Mouse (Mus musculus): Measurements from ENCODE around the gene Plac8. TPM values are rescaled to one million over a fixed set of nuclear protein-coding genes. Genes with fewer than 3 reads are reported as not detected.

The Plac8 gene
- polyA plus RNA-seq, 1 experiment from 2014 or later, result 4.2 TPM

DNA sequence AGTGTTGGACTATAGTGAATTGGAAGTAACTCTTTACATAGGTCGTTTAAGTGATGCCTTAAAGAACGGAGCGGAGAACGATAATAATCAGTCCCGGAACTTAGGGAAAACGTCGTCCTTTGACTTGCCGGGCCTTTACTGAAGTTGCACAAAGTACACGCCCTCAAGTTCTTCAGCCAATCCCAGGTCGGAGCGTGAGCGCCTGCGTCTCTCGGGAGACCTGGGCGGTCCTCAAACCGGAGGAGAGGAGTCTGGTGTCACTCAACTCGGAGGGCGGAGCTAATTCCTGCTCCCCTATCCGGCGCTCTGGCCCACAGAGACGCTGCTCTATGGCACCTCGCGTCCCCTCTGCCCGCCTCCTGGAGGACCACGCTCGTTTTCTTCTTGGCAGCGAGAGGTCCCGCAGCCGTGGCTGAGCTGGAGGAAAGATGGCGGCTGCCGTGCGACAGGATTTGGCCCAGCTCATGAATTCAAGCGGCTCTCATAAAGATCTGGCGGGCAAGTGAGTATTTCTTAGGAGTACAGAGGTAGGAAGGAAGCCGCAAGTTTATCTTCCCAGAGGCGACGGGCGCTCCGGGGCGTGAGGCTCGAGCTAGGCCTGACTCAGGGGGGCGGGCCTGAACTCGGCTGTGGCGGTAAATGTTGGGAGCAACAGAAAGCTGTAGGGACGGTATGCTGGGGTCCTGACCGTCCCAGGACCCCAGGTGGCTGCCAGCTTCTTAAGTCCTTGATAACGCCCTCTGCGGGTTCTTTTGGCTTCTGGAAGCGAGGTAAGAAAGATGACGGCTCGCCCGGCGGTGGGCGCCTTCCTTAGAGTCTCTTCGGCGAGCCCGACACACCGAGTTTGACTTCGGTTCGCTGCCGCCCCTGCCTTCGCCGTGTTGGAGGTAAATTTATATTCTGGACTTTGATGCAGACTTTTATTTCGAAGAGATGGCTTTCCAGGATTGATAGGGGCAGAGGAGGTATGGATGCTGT is 53.7 kb downstream of the Plac8 start, which contains the start of gene Cops4:
Cops4 (plus strand) TSS at position 261 of the 978 bp plus-strand sequence.
- Histone ChIP-seq H3K4me3 (peak within 1 kb of the TSS; percentile 85), H3K36me3 (replicated peaks) (peaks cover 20% of the 10 kb centered on the region), H3K27me3 (replicated peaks; ENCODE audit: low read depth, poor library complexity, severe bottlenecking) (no peaks in the 10 kb centered on the region), H3K9me3 (no peaks in the 10 kb centered on the region), H3K4me1 (peaks cover 20% of the 10 kb centered on the region), H3K27ac (replicated peaks) (peak within 1 kb of the TSS; percentile 93)
- peak; percentile 98 for DNase-seq (ENCODE audit: low spot score)
- WGBS, result under 1% methylated on average over 64 of the region's 64 CpGs

DNA sequence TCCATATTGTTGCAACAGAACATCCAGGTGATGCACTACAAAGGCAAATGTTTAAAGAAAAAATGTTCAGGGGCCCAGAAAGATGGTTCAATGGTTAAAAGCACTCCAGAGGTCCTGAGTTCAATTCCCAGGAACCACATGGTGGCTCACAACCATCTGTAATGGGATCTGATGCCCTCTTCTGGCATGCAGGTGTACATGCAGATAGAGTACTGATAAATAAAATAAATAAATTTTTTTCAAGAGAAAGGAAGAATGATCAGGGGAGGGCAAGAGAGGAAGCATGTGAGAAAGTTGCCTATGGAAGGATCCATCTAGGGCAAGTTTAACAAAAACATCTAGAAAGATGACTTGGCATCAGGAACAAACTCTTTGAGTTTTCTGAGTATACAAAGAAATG is 59.5 kb downstream of the Plac8 start:
- H3K4me3 ChIP-seq, result no peak overlapping the region
- DNase-seq (ENCODE audit: low spot score), result no peak
- H3K27ac ChIP-seq (replicated peaks), result no peak overlapping the region
- no peaks in the 10 kb centered on the region for H3K36me3 ChIP-seq (replicated peaks)
- no peaks in the 10 kb centered on the region for H3K27me3 ChIP-seq (replicated peaks; ENCODE audit: low read depth, poor library complexity, severe bottlenecking)
- H3K4me1 ChIP-seq, result peaks cover 3% of the 10 kb centered on the region; the same call in 1 of the 2 replicates
- H3K9me3 ChIP-seq, result no peaks in the 10 kb centered on the region

DNA sequence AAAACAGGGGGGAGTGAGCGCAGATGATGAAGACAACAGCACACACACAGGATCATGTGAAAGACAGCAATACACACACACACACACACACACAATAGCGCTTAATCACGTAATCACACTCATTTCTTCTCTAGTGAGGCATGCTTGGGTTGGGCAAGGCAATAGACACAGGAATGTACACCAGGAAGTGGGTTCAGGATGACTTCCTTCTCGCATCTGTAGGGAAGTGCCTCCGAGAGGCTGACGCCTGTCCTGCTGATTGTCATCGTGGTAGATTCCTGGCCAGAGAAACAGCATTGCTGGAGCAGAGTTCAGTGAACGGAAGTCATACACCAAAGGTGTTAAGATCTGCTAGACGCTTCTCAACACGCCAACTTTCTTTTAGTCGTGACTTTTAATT is 62.8 kb downstream of the Plac8 start:
- no peak overlapping the region for H3K27ac ChIP-seq (replicated peaks)
- WGBS, result 74% methylated on average over 11 of the region's 11 CpGs
- no peaks in the 10 kb centered on the region for H3K9me3 ChIP-seq
- no peak overlapping the region for H3K4me3 ChIP-seq
- H3K4me1 ChIP-seq, result no peaks in the 10 kb centered on the region
- H3K36me3 ChIP-seq (replicated peaks), result no peaks in the 10 kb centered on the region
- DNase-seq (ENCODE audit: low spot score), result no peak
- no peaks in the 10 kb centered on the region for H3K27me3 ChIP-seq (replicated peaks; ENCODE audit: low read depth, poor library complexity, severe bottlenecking)

Other genes with a start within 250 kb of the Plac8 start
- 117 and 125 TPM in 2 replicates for gene Sec31a, start 156.0 kb downstream of the Plac8 start, polyA plus RNA-seq (2016; fragmentation: Nextera tagmentation; extraction: Ambion mirVana)
- gene Lin54, start 71.6 kb downstream of the Plac8 start, polyA plus RNA-seq (2016; fragmentation: Nextera tagmentation; extraction: Ambion mirVana), result 14.2 and 15.4 TPM in 2 replicates
- 236 and 237 TPM in 2 replicates for gene Cops4, start 53.9 kb downstream of the Plac8 start, polyA plus RNA-seq (2016; fragmentation: Nextera tagmentation; extraction: Ambion mirVana)
- 59.6 and 63.7 TPM in 2 replicates for gene Coq2, start 102.9 kb upstream of the Plac8 start, polyA plus RNA-seq (2016; fragmentation: Nextera tagmentation; extraction: Ambion mirVana)
- 0.52 and 1.1 TPM in 2 replicates for gene Hpse, start 147.5 kb upstream of the Plac8 start, polyA plus RNA-seq (2016; fragmentation: Nextera tagmentation; extraction: Ambion mirVana)
- gene Helq, start 226.4 kb upstream of the Plac8 start, polyA plus RNA-seq (2016; fragmentation: Nextera tagmentation; extraction: Ambion mirVana), result 24.0 and 25.4 TPM in 2 replicates
- 202 and 214 TPM in 2 replicates for gene Mrps18c, start 226.4 kb upstream of the Plac8 start, polyA plus RNA-seq (2016; fragmentation: Nextera tagmentation; extraction: Ambion mirVana)
- gene Abraxas1, start 248.7 kb upstream of the Plac8 start, polyA plus RNA-seq (2016; fragmentation: Nextera tagmentation; extraction: Ambion mirVana), result 30.7 and 32.8 TPM in 2 replicates